Mouse (Mus musculus) lung, postnatal 0 days (tissue): ENCODE measurements around the gene Ncam1.

Experiments used
- CTCF ChIP-seq: IDR thresholded peaks from 2 replicates; pipeline ENCODE4 v1.5.1; 2016; ENCODE audit warnings: antibody characterized with exemption, mild to moderate bottlenecking
- EP300 ChIP-seq: IDR thresholded peaks from 2 replicates; pipeline ENCODE4 v1.6.1; 2016; ENCODE audit warnings: antibody characterized with exemption, mild to moderate bottlenecking, control low read depth

DNA sequence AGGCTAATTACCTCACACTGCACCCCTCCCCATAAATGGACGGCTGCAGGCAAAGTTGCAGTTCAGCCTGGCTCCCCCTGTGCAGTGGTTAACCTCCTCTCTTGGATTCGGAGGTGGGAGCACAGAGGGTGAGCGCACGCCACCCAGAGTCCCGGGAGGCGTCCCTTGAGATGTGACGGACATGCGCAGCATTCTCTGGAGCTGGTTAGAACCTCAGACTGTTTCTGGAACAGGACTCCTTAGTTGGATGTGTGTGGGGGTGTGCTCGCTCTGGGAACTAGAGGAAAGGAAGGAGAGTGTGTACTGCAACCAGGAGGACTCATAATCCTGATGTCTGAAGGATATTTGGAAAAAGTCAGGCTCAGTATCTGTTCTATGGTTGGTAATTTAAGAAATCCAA lies 274.0 kb downstream of the Ncam1 start:
- TF ChIP-seq CTCF (no peak), EP300 (no peak)
